Mouse (Mus musculus) embryo, embryonic 11 days (tissue): ENCODE results near the gene Bahcc1.

Source experiments
- DNase-seq: peaks from one replicate; pipeline ENCODE4 v3.0.0-alpha.2; 2015

Bahcc1 gene

GRCm38 (mm10) chr11:120232230-120233097 lies at the start of gene Bahcc1:
Bahcc1 (plus strand) TSS chr11:120232947.
- DNase-seq = peak; percentile 100

GRCm38 (mm10) chr11:120183180-120183579 lies 49.6 kb upstream of the Bahcc1 start:
- DNase-seq = no peak

- DNase-seq = peak; percentile 56
Observed at GRCm38 (mm10) chr11:120183708-120184107, 49.0 kb upstream of the Bahcc1 start.

- peak; percentile 82 for DNase-seq
Observed at GRCm38 (mm10) chr11:120184371-120185315, 48.1 kb upstream of the Bahcc1 start.

- DNase-seq = peak; percentile 80
Observed at GRCm38 (mm10) chr11:120185316-120186141, 47.2 kb upstream of the Bahcc1 start.

GRCm38 (mm10) chr11:120186145-120186740 lies 46.5 kb upstream of the Bahcc1 start:
- DNase-seq = peak; percentile 39

- peak; percentile 83 for DNase-seq
Observed at GRCm38 (mm10) chr11:120186821-120187235, 45.9 kb upstream of the Bahcc1 start.

- peak; percentile 79 for DNase-seq
Observed at GRCm38 (mm10) chr11:120187236-120188101, 45.3 kb upstream of the Bahcc1 start.

- DNase-seq = peak; percentile 54
Observed at GRCm38 (mm10) chr11:120188102-120188480, 44.7 kb upstream of the Bahcc1 start.

GRCm38 (mm10) chr11:120188481-120189441 lies 44.0 kb upstream of the Bahcc1 start:
- peak; percentile 79 for DNase-seq

- peak; percentile 99 for DNase-seq
Observed at GRCm38 (mm10) chr11:120189459-120190312, 43.1 kb upstream of the Bahcc1 start.

GRCm38 (mm10) chr11:120190526-120191412 lies 42.0 kb upstream of the Bahcc1 start:
- DNase-seq = no peak

GRCm38 (mm10) chr11:120198831-120199230 lies 33.9 kb upstream of the Bahcc1 start:
- DNase-seq = peak; percentile 48

- DNase-seq = no peak
Observed at GRCm38 (mm10) chr11:120199766-120200165, 33.0 kb upstream of the Bahcc1 start.

GRCm38 (mm10) chr11:120200621-120201020 lies 32.1 kb upstream of the Bahcc1 start:
- DNase-seq = no peak

GRCm38 (mm10) chr11:120204200-120204599 lies 28.5 kb upstream of the Bahcc1 start:
- DNase-seq = no peak

- DNase-seq = no peak
Observed at GRCm38 (mm10) chr11:120206069-120206668, 26.6 kb upstream of the Bahcc1 start.
